Mouse (Mus musculus): ENCODE data around the gene Ncapd2. TPM values are rescaled to one million over a fixed set of nuclear protein-coding genes. Genes with fewer than 3 reads are reported as not detected.

Gene Ncapd2
- total and polyA plus RNA-seq, 3 experiments = 79.6 to 301 (median 147) TPM

- Histone ChIP-seq H3K4me3 (replicated peaks in 1 of 3; ENCODE audit: low read depth in 2 of 3, low read length in 2 of 3, poor library complexity in 1 of 3) (peak within 1 kb of the TSS; percentile 78 to 90 (median 79)), H3K27ac (ENCODE audit: insufficient read depth, low read depth) (peak within 1 kb of the TSS; percentile 64), H3K9me3 (replicated peaks; ENCODE audit: low read length) (peaks cover 1% of the 10 kb centered on the region), H3K9ac (ENCODE audit: insufficient read depth, low read depth) (peak within 1 kb of the TSS; percentile 65), H3K4me1 (ENCODE audit: control insufficient read depth in 1 of 2, insufficient read depth in 2 of 2) (peaks cover 0 to 16% of the 10 kb centered on the region in 2 experiments; a peak in 2 of 4 replicates), H3K79me2 (replicated peaks; ENCODE audit: control insufficient read depth, extremely low read depth, insufficient read depth, poor library complexity, severe bottlenecking) (no peaks in the 10 kb centered on the region), H3K27me3 (replicated peaks) (peaks cover 32% of the 10 kb centered on the region), H3K4me2 (ENCODE audit: insufficient read depth, low read depth, poor library complexity, severe bottlenecking) (peak within 1 kb of the TSS; percentile 91), H3K36me3 (replicated peaks in 1 of 2; ENCODE audit: control insufficient read depth in 1 of 2, insufficient read depth in 1 of 2, low read length in 1 of 2) (peaks cover 0 to 20% of the 10 kb centered on the region in 2 experiments)
- dilution Hi-C loops (cut with MboI; ENCODE audit: extremely low pct_ligation_motif_present, extremely low pct_unique_long_range_greater_than_20kb, low sequenced_read_pairs) (no loop called here), in situ Hi-C loops (cut with MboI; ENCODE audit: low pct_ligation_motif_present, low pct_unique_long_range_greater_than_20kb, low sequenced_read_pairs) (no loop called here)
- peak; percentile 99 for DNase-seq (ENCODE audit: extremely low read depth)
- TF ChIP-seq MAX (IDR thresholded peaks at IDR 0.05; ENCODE audit: low read length) (peak; percentile 45), KAT2A (IDR thresholded peaks at IDR 0.05; ENCODE audit: insufficient replicate concordance, low read length) (no peak), NELFE (IDR thresholded peaks at IDR 0.05; ENCODE audit: low read depth, low read length) (peak; percentile 83), IRF4 (IDR thresholded peaks at IDR 0.05; ENCODE audit: low read depth, low read length) (peak; percentile 54; the same call in 1 of the 2 replicates), JUND (conservative IDR thresholded peaks at IDR 0.05; ENCODE audit: low read depth, low read length) (no peak), E2F4 (IDR thresholded peaks at IDR 0.05; ENCODE audit: insufficient replicate concordance, low read depth, low read length) (0 out of 2 replicates have a peak, but pooled peaks have one; percentile 70), ELF1 (IDR thresholded peaks at IDR 0.05; ENCODE audit: low read depth, low read length) (peak; percentile 83), ZNF384 (IDR thresholded peaks at IDR 0.05; ENCODE audit: low read depth, low read length) (no peak), RAD21 (IDR thresholded peaks at IDR 0.05; ENCODE audit: low read depth, low read length) (no peak), CHD2 (IDR thresholded peaks at IDR 0.05; ENCODE audit: low read length) (no peak; the same call in 1 of the 2 replicates), SMC3 (IDR thresholded peaks at IDR 0.05; ENCODE audit: low read depth, low read length) (no peak), POLR2AphosphoS2 (IDR thresholded peaks at IDR 0.05; ENCODE audit: low read depth, low read length) (0 out of 2 replicates have a peak, but pooled peaks have one; percentile 67), MEF2A (IDR thresholded peaks at IDR 0.05; ENCODE audit: borderline replicate concordance, low read depth, low read length) (peak; percentile 66), JUN (IDR thresholded peaks at IDR 0.05; ENCODE audit: insufficient read depth, low read depth, low read length) (no peak), ZMIZ1 (IDR thresholded peaks at IDR 0.05; ENCODE audit: low read depth, low read length) (peak; percentile 82; the same call in 1 of the 2 replicates), RCOR1 (conservative IDR thresholded peaks at IDR 0.05; ENCODE audit: low read depth, low read length) (no peak; the same call in 1 of the 2 replicates), EP300 (IDR thresholded peaks at IDR 0.05; ENCODE audit: low read length) (no peak), NRF1 (IDR thresholded peaks at IDR 0.05; ENCODE audit: low read depth, low read length) (no peak; the same call in 1 of the 2 replicates), CTCF (conservative IDR thresholded peaks at IDR 0.05 in 1 of 2, IDR thresholded peaks at IDR 0.05 in 1 of 2; ENCODE audit: low read depth in 2 of 2, low read length in 2 of 2) (no peak), ZKSCAN1 (IDR thresholded peaks at IDR 0.05; ENCODE audit: borderline replicate concordance, low read depth, low read length) (no peak), HCFC1 (IDR thresholded peaks at IDR 0.05; ENCODE audit: low read depth, low read length) (peak; percentile 88), ZC3H11A (IDR thresholded peaks at IDR 0.05; ENCODE audit: low read depth, low read length) (no peak), USF2 (conservative IDR thresholded peaks at IDR 0.05; ENCODE audit: low read depth, low read length) (no peak), USF1 (IDR thresholded peaks at IDR 0.05; ENCODE audit: low read depth, low read length) (no peak), ETS1 (conservative IDR thresholded peaks at IDR 0.05; ENCODE audit: low read depth, low read length) (0 out of 2 replicates have a peak, but pooled peaks have one; percentile 17), GABPA (IDR thresholded peaks at IDR 0.05; ENCODE audit: insufficient replicate concordance, low read depth, low read length) (no peak), MYC (IDR thresholded peaks at IDR 0.05; ENCODE audit: low read depth, low read length) (peak; percentile 76; the same call in 1 of the 2 replicates), POLR2A (IDR thresholded peaks at IDR 0.05; ENCODE audit: low read depth, low read length) (peak; percentile 96), TCF12 (IDR thresholded peaks at IDR 0.05; ENCODE audit: low read depth, low read length) (peak; percentile 96), MAFK (IDR thresholded peaks at IDR 0.05; ENCODE audit: insufficient replicate concordance, low read length) (no peak), PAX5 (IDR thresholded peaks at IDR 0.05; ENCODE audit: low read length) (no peak), TBP (conservative IDR thresholded peaks at IDR 0.05; ENCODE audit: low read depth, low read length) (peak; percentile 97), MXI1 (IDR thresholded peaks at IDR 0.05; ENCODE audit: low read depth, low read length) (peak; percentile 85), SIN3A (IDR thresholded peaks at IDR 0.05; ENCODE audit: low read length) (peak; percentile 96), MAZ (IDR thresholded peaks at IDR 0.05; ENCODE audit: low read depth, low read length) (no peak; the same call in 1 of the 2 replicates), CHD1 (IDR thresholded peaks at IDR 0.05; ENCODE audit: low read depth, low read length) (no peak), BHLHE40 (IDR thresholded peaks at IDR 0.05; ENCODE audit: low read depth, low read length) (peak; percentile 67), UBTF (IDR thresholded peaks at IDR 0.05; ENCODE audit: low read depth, low read length) (peak; percentile 54; the same call in 1 of the 2 replicates)
These were observed 23.9 kb upstream of the Ncapd2 start, which contains the start of gene Vamp1 for GRCm38 (mm10) chr6:125215148-125215954. Gene Vamp1 (plus strand): TSS chr6:125215551.

All from CH12.LX (cell line).